Mouse (Mus musculus) lung, adult 2 months (tissue): ENCODE measurements around the gene Krtap3-1.

Experiments used
- CTCF ChIP-seq: fragments of 200-500 bp; IDR thresholded peaks from 2 replicates; pipeline ENCODE4 v1.5.1; 2011; ENCODE audit warnings: mild to moderate bottlenecking, low read length, control low read depth; ENCODE audit not compliant: insufficient read depth
- POLR2A ChIP-seq: fragments of 200-500 bp; IDR thresholded peaks from 2 replicates; pipeline ENCODE4 v1.6.1; 2011; ENCODE audit warnings: low read depth, mild to moderate bottlenecking, control low read depth, low read length, borderline replicate concordance; ENCODE audit errors: extremely low read depth

GRCm38 (mm10) chr11:99585096-99585495, 18.7 kb upstream of the Krtap3-1 start:
- TF ChIP-seq POLR2A (no peak), CTCF (no peak)
